Mouse (Mus musculus) G1E (cell line): ENCODE measurements around the gene Mamdc4.

Source experiments
- CTCF ChIP-seq: IDR thresholded peaks from 2 replicates; pipeline ENCODE4 v1.5.1; 2012; ENCODE audit warnings: low read depth, low read length, inconsistent platforms, mixed read lengths
- GATA1 ChIP-seq: IDR thresholded peaks from 2 replicates; pipeline ENCODE4 v1.6.1; 2012; ENCODE audit warnings: borderline replicate concordance, low read length, inconsistent platforms, mixed read lengths

GRCm38 (mm10) chr2:25583120-25583481, 8.5 kb upstream of the Mamdc4 start:
- no peak for TF ChIP-seq CTCF
- no peak for TF ChIP-seq GATA1
